In genomic region chr13:55370234-55370633, GRCm38 (mm10) we compare ENCODE assay signal across 12 mouse cellular contexts. TPM values are rescaled to one million over a fixed set of nuclear protein-coding genes. Genes with fewer than 3 reads are reported as not detected.
DNase-seq lines count a peak whose midpoint lies in the region; ATAC-seq lines count a peak whose summit lies in the region.
"Had no signal": no experiment of that assay in that cellular context is flagged by ENCODE, and none has a peak within 500 bp of the region (broad histone marks: within the 10 kb centered on the region; RNA-seq: fewer than 3 reads in every experiment).

No protein-coding gene starts in this region.

- no peaks in the 10 kb centered on the region for H3K36me3 ChIP-seq in limb, embryonic 13.5 days
- H3K36me3 ChIP-seq in limb, embryonic 10.5 days, result no peaks in the 10 kb centered on the region
- no peaks in the 10 kb centered on the region for H3K36me3 ChIP-seq in embryonic facial prominence, embryonic 14.5 days (ENCODE audit: control insufficient read depth, insufficient read depth, low read length)
- H3K36me3 ChIP-seq: hindbrain, embryonic 13.5 days; limb, embryonic 15.5 days had no signal

- peaks cover 57% of the 10 kb centered on the region for H3K27me3 ChIP-seq in limb, embryonic 13.5 days
- H3K27me3 ChIP-seq in limb, embryonic 10.5 days (ENCODE audit: low read depth, poor library complexity, severe bottlenecking), result peaks cover 26% of the 10 kb centered on the region
- H3K27me3 ChIP-seq in embryonic facial prominence, embryonic 14.5 days (replicated peaks; ENCODE audit: control insufficient read depth, insufficient read depth, low read length), result 0 out of 2 replicates have a peak, but pooled peaks cover 5% of the 10 kb centered on the region

- no peak overlapping the region for H3K4me3 ChIP-seq in limb, embryonic 13.5 days
- H3K4me3 ChIP-seq in limb, embryonic 10.5 days, result no peak overlapping the region
- H3K4me3 ChIP-seq in embryonic facial prominence, embryonic 14.5 days (ENCODE audit: low read depth, low read length), result no peak overlapping the region
- H3K4me3 ChIP-seq: hindbrain, embryonic 13.5 days had no signal

- no peak for DNase-seq in limb, embryonic 10.5 days (ENCODE audit: low spot score)
- no peak for DNase-seq in embryonic facial prominence, embryonic 14.5 days (ENCODE audit: low spot score)
- DNase-seq in kidney, adult 8-10 months, result peak; percentile 58 to 68
- DNase-seq in lung, postnatal 14 days, result peak; percentile 30
- DNase-seq in frontal cortex, postnatal 25 days (ENCODE audit: low spot score in 2 of 2), result no peak

- WGBS in limb, embryonic 13.5 days, result 61% methylated on average over 3 of the region's 3 CpGs
- WGBS in limb, embryonic 10.5 days, result 70% methylated on average over 3 of the region's 3 CpGs
- WGBS in embryonic facial prominence, embryonic 14.5 days, result 69% methylated on average over 3 of the region's 3 CpGs

- ATAC-seq in limb, embryonic 13.5 days (ENCODE audit: low FRiP score, low read depth), result no peak
- ATAC-seq in embryonic facial prominence, embryonic 14.5 days (ENCODE audit: low read depth), result no peak
- ATAC-seq in megakaryocyte progenitor cell, adult 5-6 weeks (replicated peaks; ENCODE audit: poor library complexity), result no peak
- ATAC-seq in monocyte, adult 5-6 weeks (replicated peaks; ENCODE audit: insufficient number of reproducible peaks, low FRiP score, low TSS enrichment, poor library complexity, severe bottlenecking), result no peak

- H3K9ac ChIP-seq in limb, embryonic 13.5 days, result no peak overlapping the region
- no peak overlapping the region for H3K9ac ChIP-seq in embryonic facial prominence, embryonic 14.5 days (ENCODE audit: low read depth, low read length)
- H3K9ac ChIP-seq: hindbrain, embryonic 13.5 days; limb, embryonic 15.5 days had no signal

- 0 out of 2 replicates have a peak overlapping the region, but pooled peaks have one; percentile 31 for H3K4me2 ChIP-seq in limb, embryonic 13.5 days (replicated peaks)
- H3K4me2 ChIP-seq in embryonic facial prominence, embryonic 14.5 days (ENCODE audit: low read depth, low read length), result peak overlapping the region; percentile 40; the same call in 1 of the 2 replicates
- H3K4me2 ChIP-seq: hindbrain, embryonic 13.5 days had no signal

- no peak overlapping the region for H3K27ac ChIP-seq in limb, embryonic 13.5 days
- no peak overlapping the region for H3K27ac ChIP-seq in limb, embryonic 10.5 days
- H3K27ac ChIP-seq in embryonic facial prominence, embryonic 14.5 days (replicated peaks; ENCODE audit: low read depth, low read length), result no peak overlapping the region
- H3K27ac ChIP-seq: hindbrain, embryonic 13.5 days; limb, embryonic 15.5 days had no signal

- H3K4me1 ChIP-seq in limb, embryonic 13.5 days, result no peaks in the 10 kb centered on the region
- H3K4me1 ChIP-seq in limb, embryonic 10.5 days, result peaks cover 6% of the 10 kb centered on the region; the same call in 1 of the 2 replicates
- H3K4me1 ChIP-seq in embryonic facial prominence, embryonic 14.5 days (ENCODE audit: control insufficient read depth, insufficient read depth, low read length), result no peaks in the 10 kb centered on the region
- H3K4me1 ChIP-seq: hindbrain, embryonic 13.5 days; limb, embryonic 15.5 days had no signal

- no peaks in the 10 kb centered on the region for H3K9me3 ChIP-seq in limb, embryonic 13.5 days
- no peaks in the 10 kb centered on the region for H3K9me3 ChIP-seq in limb, embryonic 10.5 days (replicated peaks)
- H3K9me3 ChIP-seq in embryonic facial prominence, embryonic 14.5 days (ENCODE audit: control insufficient read depth, low read length), result no peaks in the 10 kb centered on the region
- H3K9me3 ChIP-seq: hindbrain, embryonic 13.5 days; limb, embryonic 15.5 days had no signal

RNA-seq across cellular contexts. Expression of gene Rgs14, which starts 0.7 kb away (rescaled TPM):
- 1.3 and 1.5 TPM in 2 replicates for polyA plus RNA-seq in limb, embryonic 13.5 days (2015; fragmentation: Nextera tagmentation; extraction: Ambion mirVana)
- 0.70 and 1.1 TPM in 2 replicates for polyA plus RNA-seq in limb, embryonic 10.5 days (2016; fragmentation: Nextera tagmentation; extraction: Ambion mirVana)
- 1.3 and 3.3 TPM in 2 replicates for polyA plus RNA-seq in embryonic facial prominence, embryonic 14.5 days (2014; fragmentation: Nextera tagmentation; extraction: Ambion mirVana)
- 11.5 and 12.6 TPM in 2 replicates for total RNA-seq in megakaryocyte progenitor cell, adult 5-6 weeks (2015)
- 9.7 and 17.4 TPM in 2 replicates for total RNA-seq in megakaryocyte progenitor cell, adult 5-6 weeks (2017)
- 21.8 to 43.9 TPM (median 40.8 TPM) in 3 replicates for total RNA-seq in monocyte, adult 5-6 weeks (2017)

RNA-seq across cellular contexts. Expression of gene Lman2, which starts 7.7 kb away (rescaled TPM):
- polyA plus RNA-seq in limb, embryonic 13.5 days (2015; fragmentation: Nextera tagmentation; extraction: Ambion mirVana), result 93.9 and 94.0 TPM in 2 replicates
- polyA plus RNA-seq in limb, embryonic 10.5 days (2016; fragmentation: Nextera tagmentation; extraction: Ambion mirVana), result 112 and 113 TPM in 2 replicates
- polyA plus RNA-seq in embryonic facial prominence, embryonic 14.5 days (2014; fragmentation: Nextera tagmentation; extraction: Ambion mirVana), result 102 and 105 TPM in 2 replicates
- 86.8 and 102 TPM in 2 replicates for total RNA-seq in megakaryocyte progenitor cell, adult 5-6 weeks (2015)
- 126 and 131 TPM in 2 replicates for total RNA-seq in megakaryocyte progenitor cell, adult 5-6 weeks (2017)
- 85.3 to 97.5 TPM (median 91.3 TPM) in 3 replicates for total RNA-seq in monocyte, adult 5-6 weeks (2017)

RNA-seq across cellular contexts. Expression of gene Slc34a1, which starts 27.8 kb away (rescaled TPM):
- 0.06 TPM in 1 of 2 replicates, not detected in the other for polyA plus RNA-seq in limb, embryonic 13.5 days (2015; fragmentation: Nextera tagmentation; extraction: Ambion mirVana)
- not detected in 2 replicates for polyA plus RNA-seq in limb, embryonic 10.5 days (2016; fragmentation: Nextera tagmentation; extraction: Ambion mirVana)
- polyA plus RNA-seq in embryonic facial prominence, embryonic 14.5 days (2014; fragmentation: Nextera tagmentation; extraction: Ambion mirVana), result not detected in 2 replicates
- total RNA-seq in megakaryocyte progenitor cell, adult 5-6 weeks (2015), result 0.12 and 0.95 TPM in 2 replicates
- total RNA-seq in megakaryocyte progenitor cell, adult 5-6 weeks (2017), result 0.08 and 1.1 TPM in 2 replicates
- total RNA-seq in monocyte, adult 5-6 weeks (2017), result not detected in 3 replicates
- polyA plus RNA-seq: hindbrain, embryonic 13.5 days had no signal

RNA-seq across cellular contexts. Expression of gene Mxd3, which starts 40.6 kb away (rescaled TPM):
- 40.9 and 41.0 TPM in 2 replicates for polyA plus RNA-seq in limb, embryonic 13.5 days (2015; fragmentation: Nextera tagmentation; extraction: Ambion mirVana)
- 15.8 and 27.5 TPM in 2 replicates for polyA plus RNA-seq in limb, embryonic 10.5 days (2016; fragmentation: Nextera tagmentation; extraction: Ambion mirVana)
- polyA plus RNA-seq in embryonic facial prominence, embryonic 14.5 days (2014; fragmentation: Nextera tagmentation; extraction: Ambion mirVana), result 36.0 and 39.4 TPM in 2 replicates
- 4.7 and 6.9 TPM in 2 replicates for total RNA-seq in megakaryocyte progenitor cell, adult 5-6 weeks (2015)
- 4.7 and 16.3 TPM in 2 replicates for total RNA-seq in megakaryocyte progenitor cell, adult 5-6 weeks (2017)
- 1.3 to 2.0 TPM (median 1.4 TPM) in 3 replicates for total RNA-seq in monocyte, adult 5-6 weeks (2017)

RNA-seq across cellular contexts. Expression of gene Pfn3, which starts 44.8 kb away (rescaled TPM):
- polyA plus RNA-seq in limb, embryonic 13.5 days (2015; fragmentation: Nextera tagmentation; extraction: Ambion mirVana), result 0.29 TPM in 1 of 2 replicates, not detected in the other
- polyA plus RNA-seq in limb, embryonic 10.5 days (2016; fragmentation: Nextera tagmentation; extraction: Ambion mirVana), result not detected in 2 replicates
- polyA plus RNA-seq in embryonic facial prominence, embryonic 14.5 days (2014; fragmentation: Nextera tagmentation; extraction: Ambion mirVana), result 0.70 TPM in 1 of 2 replicates, not detected in the other
- not detected in 2 replicates for total RNA-seq in megakaryocyte progenitor cell, adult 5-6 weeks (2015)
- not detected in 2 replicates for total RNA-seq in megakaryocyte progenitor cell, adult 5-6 weeks (2017)
- not detected in 3 replicates for total RNA-seq in monocyte, adult 5-6 weeks (2017)
- total RNA-seq: neutrophil, adult 5-6 weeks had no signal
- polyA plus RNA-seq: hindbrain, embryonic 13.5 days; limb, embryonic 15.5 days; thymus, postnatal 0 days had no signal

Comparison
In these comparisons a context has a peak if more than half of its experiments do, and no peak if none do; other contexts are left out.
1. DNase-seq: peak in kidney, adult 8-10 months (2 of 2) and lung, postnatal 14 days (single experiment); none in limb, embryonic 10.5 days (single experiment), embryonic facial prominence, embryonic 14.5 days (single experiment) and frontal cortex, postnatal 25 days (0 of 2).